Mouse (Mus musculus): ENCODE data around the gene Cyp26c1.

GRCm38 (mm10) chr19:37669486-37669885 is 15.9 kb upstream of the Cyp26c1 start:
- no peak for TF ChIP-seq CTCF (IDR thresholded peaks at IDR 0.05; ENCODE audit: extremely low read depth, insufficient read length, insufficient replicate concordance, low read depth, low read length)
- no peak for TF ChIP-seq POLR2A (IDR thresholded peaks at IDR 0.05; ENCODE audit: low read depth, low read length)
